Mouse (Mus musculus) testis, adult 2 months (tissue): ENCODE results near the gene Foxk1. TPM values are rescaled to one million over a fixed set of nuclear protein-coding genes. Genes with fewer than 3 reads are reported as not detected.

ENCODE experiments used
- H3K27ac ChIP-seq: fragments of 200-500 bp; 2 replicates; pipeline ENCODE4 v1.5.1; 2012; ENCODE audit warnings: low read depth, low read length; ENCODE audit not compliant: control insufficient read depth, insufficient read depth
- H3K27me3 ChIP-seq: fragments of 200-500 bp; 2 replicates; pipeline ENCODE4 v1.6.1; 2012; ENCODE audit warnings: mild to moderate bottlenecking, low read length, moderate library complexity; ENCODE audit not compliant: control insufficient read depth, insufficient read depth
- H3K36me3 ChIP-seq: fragments of 200-500 bp; 2 replicates; pipeline ENCODE4 v1.6.1; 2012; ENCODE audit warnings: mild to moderate bottlenecking, low read length; ENCODE audit not compliant: control insufficient read depth, insufficient read depth
- H3K4me1 ChIP-seq: fragments of 200-500 bp; 2 replicates; pipeline ENCODE4 v1.6.1; 2012; ENCODE audit warnings: low read length; ENCODE audit not compliant: control insufficient read depth, insufficient read depth
- H3K4me3 ChIP-seq: fragments of 200-500 bp; 2 replicates; pipeline ENCODE4 v1.5.1; 2012; ENCODE audit warnings: low read depth, mild to moderate bottlenecking, low read length, moderate library complexity, mixed read lengths; ENCODE audit not compliant: control insufficient read depth
- CTCF ChIP-seq: fragments of 200-500 bp; IDR thresholded peaks from 2 replicates; pipeline ENCODE4 v1.5.1; 2012; ENCODE audit warnings: low read depth, mild to moderate bottlenecking, inconsistent platforms, low read length, moderate library complexity; ENCODE audit not compliant: control insufficient read depth, insufficient read depth, insufficient replicate concordance
- POLR2A ChIP-seq: fragments of 200-500 bp; IDR thresholded peaks from 2 replicates; pipeline ENCODE4 v1.6.1; 2012; ENCODE audit warnings: low read depth, mild to moderate bottlenecking, inconsistent platforms, low read length, moderate library complexity; ENCODE audit not compliant: control insufficient read depth
- polyA plus RNA-seq: library from polyadenylated mRNA; depleted of rRNA; stranded (reverse); fragments of >200 nt; gene quantifications from 2 replicates; pipeline ENCODE4 v1.2.3, GENCODE M21; 2012; rRNA removed

Foxk1 gene
- polyA plus RNA-seq, 1 experiment = 16.8 TPM

DNA sequence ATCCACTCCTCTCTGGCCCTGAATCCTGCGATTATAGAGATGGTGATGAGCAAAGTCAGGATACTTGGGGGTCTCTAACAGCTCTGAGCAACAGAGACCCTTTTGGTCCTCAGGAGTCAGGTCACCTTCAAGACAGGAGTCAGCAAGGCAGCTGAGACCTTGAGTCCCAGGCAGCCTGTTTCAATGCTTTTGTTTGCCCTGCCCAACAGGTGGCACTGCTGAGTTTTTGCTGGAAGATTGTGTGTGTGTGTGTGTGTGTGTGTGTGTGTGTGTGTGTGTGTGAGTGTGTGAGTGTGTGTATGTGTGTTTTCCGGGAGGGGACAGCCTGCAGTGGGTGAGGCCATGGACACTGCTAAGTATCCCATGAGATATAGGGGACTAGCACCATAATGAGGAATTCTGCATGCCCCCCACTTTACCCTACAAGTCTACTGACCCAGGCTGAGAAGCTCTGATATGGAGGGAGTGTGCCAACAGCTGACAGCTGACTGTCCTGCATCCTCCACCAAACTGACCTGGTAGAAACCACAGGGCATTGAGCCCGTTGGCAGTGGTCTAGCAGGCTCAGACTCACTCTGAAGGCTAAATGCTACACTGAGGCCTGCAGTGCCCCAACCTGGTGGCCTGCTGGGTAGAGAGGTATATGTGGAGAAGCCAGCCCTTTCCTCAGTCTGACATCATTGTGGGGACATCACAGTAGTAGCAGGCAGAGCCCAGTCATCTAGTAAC lies 104.6 kb downstream of the Foxk1 start:
- no peak; the same call in 1 of the 2 replicates for TF ChIP-seq CTCF
- no peak for TF ChIP-seq POLR2A
- Histone ChIP-seq H3K27ac (no peak overlapping the region), H3K4me1 (no peaks in the 10 kb centered on the region), H3K36me3 (no peaks in the 10 kb centered on the region; the same call in none of the 2 replicates), H3K27me3 (no peaks in the 10 kb centered on the region), H3K4me3 (no peak overlapping the region)

- no peak for TF ChIP-seq POLR2A
- TF ChIP-seq CTCF = no peak
- no peak overlapping the region for H3K4me3 ChIP-seq
- H3K36me3 ChIP-seq = no peaks in the 10 kb centered on the region; the same call in 1 of the 2 replicates
- H3K4me1 ChIP-seq = no peaks in the 10 kb centered on the region
- H3K27me3 ChIP-seq = no peaks in the 10 kb centered on the region
- H3K27ac ChIP-seq = no peak overlapping the region
Measured at GRCm38 (mm10) chr5:142509141-142510060, 108.1 kb downstream of the Foxk1 start.

GRCm38 (mm10) chr5:142510061-142510414 lies 108.7 kb downstream of the Foxk1 start:
- no peak overlapping the region for H3K4me3 ChIP-seq
- TF ChIP-seq CTCF = no peak
- no peaks in the 10 kb centered on the region; the same call in 1 of the 2 replicates for H3K36me3 ChIP-seq
- no peaks in the 10 kb centered on the region for H3K4me1 ChIP-seq
- no peak overlapping the region for H3K27ac ChIP-seq
- no peaks in the 10 kb centered on the region for H3K27me3 ChIP-seq

Other genes starting within 250 kb of the Foxk1 start
- 11.7 and 13.4 TPM in 2 replicates for gene Ap5z1, start 62.4 kb downstream of the Foxk1 start, polyA plus RNA-seq
- 139 and 155 TPM in 2 replicates for gene Papolb, start 128.6 kb downstream of the Foxk1 start, polyA plus RNA-seq
- gene Radil, start 149.6 kb downstream of the Foxk1 start, polyA plus RNA-seq = 38.0 and 38.2 TPM in 2 replicates
- 19.6 and 25.6 TPM in 2 replicates for gene Mmd2, start 207.3 kb downstream of the Foxk1 start, polyA plus RNA-seq
- gene Wipi2, start 226.2 kb downstream of the Foxk1 start, polyA plus RNA-seq = 60.6 and 61.0 TPM in 2 replicates